Mouse (Mus musculus) liver, adult 2 months (tissue): ENCODE measurements around the gene Kif14. TPM values are rescaled to one million over a fixed set of nuclear protein-coding genes. Genes with fewer than 3 reads are reported as not detected.
A peak's percentile ranks its signal among the peaks of the same experiment; 100 is the strongest.

Experiments used
- DNase-seq: peaks from one replicate; pipeline ENCODE4 v3.0.0-alpha.2; 2011; ENCODE audit warnings: low read depth, low spot score; ENCODE audit errors: extremely low read depth
- H3K27ac ChIP-seq: fragments of 200-500 bp; replicated peaks from 2 replicates; pipeline ENCODE4 v1.5.1; 2012; ENCODE audit warnings: low read depth, mild to moderate bottlenecking, control low read depth, inconsistent platforms, low read length; ENCODE audit not compliant: insufficient read depth
- H3K27me3 ChIP-seq: fragments of 200-500 bp; 2 replicates; pipeline ENCODE4 v1.6.1; 2012; ENCODE audit warnings: mild to moderate bottlenecking, moderate library complexity, low read length, inconsistent platforms; ENCODE audit not compliant: control insufficient read depth, insufficient read depth
- H3K36me3 ChIP-seq: fragments of 200-500 bp; 2 replicates; pipeline ENCODE4 v1.6.1; 2012; ENCODE audit warnings: low read length, inconsistent platforms; ENCODE audit not compliant: control insufficient read depth, insufficient read depth
- H3K4me1 ChIP-seq: fragments of 200-500 bp; 2 replicates; pipeline ENCODE4 v1.6.1; 2011; ENCODE audit warnings: low read length; ENCODE audit not compliant: control insufficient read depth, insufficient read depth
- H3K4me3 ChIP-seq: fragments of 200-500 bp; 2 replicates; pipeline ENCODE4 v1.5.1; 2011; ENCODE audit warnings: low read depth, mild to moderate bottlenecking, control low read depth, low read length, moderate library complexity; ENCODE audit not compliant: insufficient read depth
- H3K79me2 ChIP-seq: fragments of 200-500 bp; 2 replicates; pipeline ENCODE4 v1.6.1; 2012; ENCODE audit warnings: inconsistent platforms, mild to moderate bottlenecking, low read length, moderate library complexity; ENCODE audit not compliant: control insufficient read depth, insufficient read depth
- H3K9ac ChIP-seq: fragments of 200-500 bp; 2 replicates; pipeline ENCODE4 v1.6.1; 2012; ENCODE audit warnings: low read depth, mild to moderate bottlenecking, control low read depth, inconsistent platforms, low read length
- CTCF ChIP-seq: fragments of 200-500 bp; IDR thresholded peaks from 2 replicates; pipeline ENCODE4 v1.5.1; 2011; ENCODE audit warnings: low read depth, low read length, control low read depth
- POLR2A ChIP-seq: fragments of 200-500 bp; IDR thresholded peaks from 2 replicates; pipeline ENCODE4 v1.6.1; 2011; ENCODE audit warnings: low read length, control low read depth; ENCODE audit not compliant: insufficient read depth; ENCODE audit errors: extremely low read depth
- WGBS: fragments of 180-500 bp; shearing (Covaris S2); methylation state at CpG from one replicate; pipeline ENCODE4 v1.1.7; 2018; 5-methylcytosine and 5-hydroxymethylcytosine counted together
- polyA plus RNA-seq: library from polyadenylated mRNA; depleted of rRNA; stranded (reverse); fragments of >200 nt; gene quantifications from 2 replicates; pipeline ENCODE4 v1.2.3, GENCODE M21; 2012
- total RNA-seq: library from RNA; depleted of rRNA; stranded (reverse); fragments of >200 nt; gene quantifications from 2 replicates; pipeline ENCODE4 v1.2.3, GENCODE M21; 2014

The Kif14 gene
- total and polyA plus RNA-seq, 2 experiments = 0.02 to 0.09 TPM

GRCm38 (mm10) chr1:136462443-136462842 is 3.7 kb upstream of the Kif14 start:
- no peaks in the 10 kb centered on the region for H3K79me2 ChIP-seq
- no peak for TF ChIP-seq CTCF
- no peak for TF ChIP-seq POLR2A
- H3K27ac ChIP-seq = no peak overlapping the region
- H3K4me1 ChIP-seq = 0 out of 2 replicates have a peak, but pooled peaks cover 2% of the 10 kb centered on the region
- no peak overlapping the region for H3K4me3 ChIP-seq
- 31% methylated on average over 10 of the region's 10 CpGs for WGBS
- no peak overlapping the region for H3K9ac ChIP-seq
- DNase-seq = peak; percentile 9
- no peaks in the 10 kb centered on the region for H3K27me3 ChIP-seq
- no peaks in the 10 kb centered on the region for H3K36me3 ChIP-seq

GRCm38 (mm10) chr1:136465168-136465567 is 975 bp upstream of the Kif14 start:
- Histone ChIP-seq H3K4me3 (no peak overlapping the region), H3K9ac (no peak overlapping the region), H3K27me3 (no peaks in the 10 kb centered on the region), H3K4me1 (no peaks in the 10 kb centered on the region), H3K36me3 (no peaks in the 10 kb centered on the region), H3K27ac (no peak overlapping the region), H3K79me2 (no peaks in the 10 kb centered on the region)
- TF ChIP-seq CTCF = no peak
- TF ChIP-seq POLR2A = no peak
- DNase-seq = no peak

GRCm38 (mm10) chr1:136469408-136469807 is 3.3 kb downstream of the Kif14 start:
- H3K4me3 ChIP-seq = no peak overlapping the region
- TF ChIP-seq CTCF (no peak), POLR2A (no peak)
- H3K79me2 ChIP-seq = no peaks in the 10 kb centered on the region
- WGBS = 84% methylated on average over 4 of the region's 4 CpGs
- H3K36me3 ChIP-seq = no peaks in the 10 kb centered on the region
- H3K27ac ChIP-seq = no peak overlapping the region
- DNase-seq = no peak
- H3K4me1 ChIP-seq = no peaks in the 10 kb centered on the region
- no peak overlapping the region for H3K9ac ChIP-seq
- H3K27me3 ChIP-seq = no peaks in the 10 kb centered on the region

- no peak for TF ChIP-seq CTCF
- no peak for TF ChIP-seq POLR2A
- Histone ChIP-seq H3K4me3 (no peak overlapping the region), H3K27ac (no peak overlapping the region), H3K36me3 (no peaks in the 10 kb centered on the region), H3K27me3 (no peaks in the 10 kb centered on the region), H3K4me1 (no peaks in the 10 kb centered on the region), H3K79me2 (no peaks in the 10 kb centered on the region), H3K9ac (no peak overlapping the region)
- DNase-seq = no peak
- 80% methylated on average over 6 of the region's 6 CpGs for WGBS
These were observed 4.3 kb downstream of the Kif14 start for GRCm38 (mm10) chr1:136470471-136470870.

- TF ChIP-seq POLR2A (no peak), CTCF (peak; percentile 49)
- Histone ChIP-seq H3K79me2 (no peaks in the 10 kb centered on the region), H3K27ac (no peak overlapping the region), H3K9ac (no peak overlapping the region), H3K4me3 (no peak overlapping the region), H3K36me3 (no peaks in the 10 kb centered on the region), H3K4me1 (no peaks in the 10 kb centered on the region), H3K27me3 (no peaks in the 10 kb centered on the region)
- peak; percentile 68 for DNase-seq
- 36% methylated on average over 5 of the region's 5 CpGs for WGBS
These were observed 25.5 kb downstream of the Kif14 start for GRCm38 (mm10) chr1:136491681-136492080.

GRCm38 (mm10) chr1:136492232-136492631 is 26.1 kb downstream of the Kif14 start:
- Histone ChIP-seq H3K27me3 (no peaks in the 10 kb centered on the region), H3K36me3 (no peaks in the 10 kb centered on the region), H3K4me1 (no peaks in the 10 kb centered on the region), H3K79me2 (no peaks in the 10 kb centered on the region), H3K4me3 (no peak overlapping the region), H3K27ac (no peak overlapping the region), H3K9ac (no peak overlapping the region)
- WGBS = 90% methylated on average over 2 of the region's 2 CpGs
- DNase-seq = no peak
- TF ChIP-seq POLR2A = no peak
- no peak for TF ChIP-seq CTCF

GRCm38 (mm10) chr1:136499317-136499716 is 33.2 kb downstream of the Kif14 start:
- H3K4me1 ChIP-seq = no peaks in the 10 kb centered on the region
- TF ChIP-seq POLR2A (no peak), CTCF (no peak)
- H3K36me3 ChIP-seq = no peaks in the 10 kb centered on the region
- WGBS = 97% methylated on average over 13 of the region's 13 CpGs
- no peak overlapping the region for H3K27ac ChIP-seq
- DNase-seq = no peak
- H3K79me2 ChIP-seq = no peaks in the 10 kb centered on the region
- H3K27me3 ChIP-seq = no peaks in the 10 kb centered on the region
- H3K4me3 ChIP-seq = no peak overlapping the region
- no peak overlapping the region for H3K9ac ChIP-seq
